In genomic region chr15:3264828-3265227, GRCm38 (mm10) we compare ENCODE assay signal across 39 mouse cellular contexts. TPM values are rescaled to one million over a fixed set of nuclear protein-coding genes. Genes with fewer than 3 reads are reported as not detected.
"Had no signal": no experiment of that assay in that cellular context is flagged by ENCODE, and none has a peak within 500 bp of the region (broad histone marks: within the 10 kb centered on the region; RNA-seq: fewer than 3 reads in every experiment).

No protein-coding gene starts in this region.

- H3K4me3 ChIP-seq: limb, embryonic 10.5 days; limb, embryonic 12.5 days; limb, embryonic 13.5 days; limb, embryonic 15.5 days; liver, embryonic 12.5 days; liver, embryonic 13.5 days; liver, embryonic 15.5 days; lung, embryonic 15.5 days; megakaryocyte, embryonic 14.5 days; midbrain, embryonic 10.5 days; midbrain, embryonic 12.5 days; midbrain, embryonic 13.5 days; midbrain, embryonic 15.5 days; myocyte had no signal

- H3K4me2 ChIP-seq: limb, embryonic 12.5 days; limb, embryonic 13.5 days; limb, embryonic 15.5 days; liver, embryonic 11.5 days; liver, embryonic 12.5 days; liver, embryonic 13.5 days; liver, embryonic 15.5 days; lung, embryonic 14.5 days; lung, embryonic 15.5 days; midbrain, embryonic 11.5 days; midbrain, embryonic 12.5 days; midbrain, embryonic 13.5 days; midbrain, embryonic 15.5 days had no signal

- H3K27ac ChIP-seq: limb, embryonic 10.5 days; limb, embryonic 12.5 days; limb, embryonic 13.5 days; limb, embryonic 15.5 days; liver, embryonic 12.5 days; liver, embryonic 13.5 days; liver, embryonic 14.5 days; liver, embryonic 15.5 days; lung, embryonic 15.5 days; macrophage; midbrain, embryonic 12.5 days; midbrain, embryonic 13.5 days; midbrain, embryonic 15.5 days had no signal

- H3K9me3 ChIP-seq: limb, embryonic 10.5 days; limb, embryonic 12.5 days; limb, embryonic 13.5 days; limb, embryonic 15.5 days; liver, embryonic 12.5 days; liver, embryonic 13.5 days; liver, embryonic 15.5 days; lung, embryonic 15.5 days; megakaryocyte, embryonic 14.5 days; midbrain, embryonic 10.5 days; midbrain, embryonic 12.5 days; midbrain, embryonic 13.5 days; midbrain, embryonic 15.5 days had no signal

- H3K27me3 ChIP-seq: limb, embryonic 12.5 days; limb, embryonic 13.5 days; limb, embryonic 15.5 days; liver, embryonic 12.5 days; liver, embryonic 13.5 days; liver, embryonic 15.5 days; lung, embryonic 15.5 days; megakaryocyte, embryonic 14.5 days; midbrain, embryonic 12.5 days; midbrain, embryonic 13.5 days; midbrain, embryonic 15.5 days had no signal

- H3K4me1 ChIP-seq: midbrain, embryonic 12.5 days had no signal

- DNase-seq: left cerebral cortex, postnatal 4 days; liver; liver, embryonic 13.5 days; liver, postnatal 0 days; lung, adult 18-20 months; lung, adult 2 months; lung, embryonic 14.5 days; lung, postnatal 10 days; lung, postnatal 14 days; lung, postnatal 36 days; lung, postnatal 4 days; midbrain, embryonic 14.5 days had no signal

- H3K36me3 ChIP-seq: limb, embryonic 10.5 days; limb, embryonic 12.5 days; limb, embryonic 13.5 days; limb, embryonic 15.5 days; liver, embryonic 12.5 days; liver, embryonic 13.5 days; liver, embryonic 15.5 days; lung, embryonic 15.5 days; midbrain, embryonic 10.5 days; midbrain, embryonic 12.5 days; midbrain, embryonic 13.5 days; midbrain, embryonic 15.5 days had no signal

- H3K9ac ChIP-seq: limb, embryonic 12.5 days; limb, embryonic 13.5 days; limb, embryonic 15.5 days; liver, embryonic 12.5 days; liver, embryonic 13.5 days; liver, embryonic 14.5 days; liver, embryonic 15.5 days; liver, postnatal 0 days; lung, embryonic 14.5 days; lung, embryonic 15.5 days; midbrain, embryonic 12.5 days; midbrain, embryonic 13.5 days; midbrain, embryonic 15.5 days had no signal

- ATAC-seq: liver, embryonic 12.5 days; liver, postnatal 0 days; lung, postnatal 0 days; midbrain, embryonic 13.5 days; midbrain, embryonic 16.5 days had no signal

RNA-seq across cellular contexts. Expression of gene Ccdc152, which starts 38.5 kb away (rescaled TPM):
- total RNA-seq: left cerebral cortex, adult 8-10 months; left cerebral cortex, postnatal 10 days; left cerebral cortex, postnatal 14 days; left cerebral cortex, postnatal 25 days; left cerebral cortex, postnatal 36 days; left cerebral cortex, postnatal 4 days; megakaryocyte-erythroid progenitor cell, adult 5-6 weeks; midbrain, postnatal 0 days had no signal
- polyA plus RNA-seq: limb, embryonic 10.5 days; midbrain, embryonic 10.5 days; midbrain, embryonic 16.5 days; myocyte; neural tube, embryonic 11.5 days had no signal
